ENCODE assay signal across 8 mouse cellular contexts in the genomic region with DNA sequence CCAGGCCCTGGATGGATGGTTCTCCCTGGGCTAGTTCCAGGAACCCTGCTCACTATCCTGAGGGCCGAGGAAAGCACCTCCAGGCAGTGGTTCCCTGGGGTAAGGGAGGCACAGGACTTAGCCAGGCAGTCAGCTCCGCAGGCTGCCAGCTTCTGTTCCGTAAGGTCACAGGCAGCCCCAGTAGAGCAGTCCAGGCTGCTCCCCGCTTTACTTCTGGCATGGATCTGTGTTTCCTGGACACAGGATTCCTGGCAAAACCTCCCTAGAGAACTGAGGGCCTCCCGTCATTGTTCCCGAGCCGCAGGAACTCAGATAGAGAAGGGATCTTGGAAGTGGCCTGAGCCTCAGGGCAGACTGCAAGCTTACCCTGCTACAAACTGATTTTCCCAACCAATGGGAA.
DNase-seq lines count a peak whose midpoint lies in the region; ATAC-seq lines count a peak whose summit lies in the region.

No protein-coding gene starts in this region.

- no peaks in the 10 kb centered on the region for H3K9me3 ChIP-seq in liver, embryonic 13.5 days (replicated peaks)
- no peaks in the 10 kb centered on the region for H3K9me3 ChIP-seq in liver, embryonic 12.5 days (replicated peaks)
- H3K9me3 ChIP-seq in heart, embryonic 12.5 days (replicated peaks): no peaks in the 10 kb centered on the region
- no peaks in the 10 kb centered on the region for H3K9me3 ChIP-seq in stomach, embryonic 14.5 days (ENCODE audit: control insufficient read depth, low read depth, low read length)

- peaks cover 25% of the 10 kb centered on the region for H3K4me1 ChIP-seq in liver, embryonic 13.5 days (replicated peaks)
- peaks cover 20% of the 10 kb centered on the region for H3K4me1 ChIP-seq in liver, embryonic 12.5 days
- peaks cover 42% of the 10 kb centered on the region for H3K4me1 ChIP-seq in heart, embryonic 12.5 days (replicated peaks)
- peaks cover 9% of the 10 kb centered on the region; the same call in 1 of the 2 replicates for H3K4me1 ChIP-seq in stomach, embryonic 14.5 days (ENCODE audit: control insufficient read depth, insufficient read depth, low read length)

- H3K36me3 ChIP-seq in liver, embryonic 13.5 days: no peaks in the 10 kb centered on the region
- H3K36me3 ChIP-seq in liver, embryonic 12.5 days: no peaks in the 10 kb centered on the region
- no peaks in the 10 kb centered on the region for H3K36me3 ChIP-seq in heart, embryonic 12.5 days
- no peaks in the 10 kb centered on the region for H3K36me3 ChIP-seq in stomach, embryonic 14.5 days (ENCODE audit: control insufficient read depth, insufficient read depth, low read length)

- DNase-seq in liver, embryonic 13.5 days: no peak
- peak; percentile 66 for DNase-seq in kidney, postnatal 14 days
- no peak for DNase-seq in natural killer cell, adult 2 months (ENCODE audit: low spot score in 2 of 2)
- DNase-seq in left cerebral cortex, adult 8-10 months (ENCODE audit: low spot score in 2 of 2): no peak

- no peak overlapping the region for H3K4me3 ChIP-seq in liver, embryonic 13.5 days (replicated peaks)
- no peak overlapping the region for H3K4me3 ChIP-seq in liver, embryonic 12.5 days
- no peak overlapping the region for H3K4me3 ChIP-seq in heart, embryonic 12.5 days
- no peak overlapping the region for H3K4me3 ChIP-seq in stomach, embryonic 14.5 days (ENCODE audit: low read depth, low read length)

- WGBS in liver, embryonic 13.5 days (ENCODE audit: insufficient replicate concordance): 59% methylated on average over 7 of the region's 7 CpGs
- WGBS in liver, embryonic 12.5 days (ENCODE audit: insufficient replicate concordance): 57% methylated on average over 7 of the region's 7 CpGs
- 41% methylated on average over 7 of the region's 7 CpGs for WGBS in heart, embryonic 12.5 days
- WGBS in stomach, embryonic 14.5 days: 62% methylated on average over 7 of the region's 7 CpGs

- no peaks in the 10 kb centered on the region for H3K27me3 ChIP-seq in liver, embryonic 13.5 days
- no peaks in the 10 kb centered on the region for H3K27me3 ChIP-seq in liver, embryonic 12.5 days (replicated peaks)
- no peaks in the 10 kb centered on the region for H3K27me3 ChIP-seq in heart, embryonic 12.5 days (replicated peaks)
- no peaks in the 10 kb centered on the region for H3K27me3 ChIP-seq in stomach, embryonic 14.5 days (ENCODE audit: control insufficient read depth, insufficient read depth, low read length)

- 0 out of 2 replicates have a peak overlapping the region, but pooled peaks have one; percentile 68 for H3K27ac ChIP-seq in liver, embryonic 13.5 days
- H3K27ac ChIP-seq in liver, embryonic 12.5 days: no peak overlapping the region
- H3K27ac ChIP-seq in heart, embryonic 12.5 days (ENCODE audit: poor library complexity, severe bottlenecking): peak overlapping the region; percentile 60
- H3K27ac ChIP-seq in stomach, embryonic 14.5 days (ENCODE audit: low read length): peak overlapping the region; percentile 63; the same call in 1 of the 2 replicates

- H3K9ac ChIP-seq in liver, embryonic 13.5 days: no peak overlapping the region
- H3K9ac ChIP-seq in liver, embryonic 12.5 days: no peak overlapping the region
- peak overlapping the region; percentile 54; the same call in 1 of the 2 replicates for H3K9ac ChIP-seq in heart, embryonic 12.5 days
- H3K9ac ChIP-seq in stomach, embryonic 14.5 days (replicated peaks; ENCODE audit: low read depth, low read length): no peak overlapping the region

- no peak for ATAC-seq in liver, embryonic 13.5 days (ENCODE audit: low read depth)
- ATAC-seq in liver, embryonic 12.5 days: no peak
- ATAC-seq in heart, embryonic 12.5 days (ENCODE audit: insufficient number of reproducible peaks, low FRiP score): peak; percentile 34
- no peak for ATAC-seq in stomach, embryonic 14.5 days (ENCODE audit: insufficient number of reproducible peaks, insufficient read depth, low FRiP score, low read depth)
- ATAC-seq in megakaryocyte, adult 5-6 weeks (ENCODE audit: poor library complexity, severe bottlenecking): no peak

- H3K4me2 ChIP-seq in liver, embryonic 13.5 days: no peak overlapping the region
- no peak overlapping the region for H3K4me2 ChIP-seq in liver, embryonic 12.5 days
- H3K4me2 ChIP-seq in heart, embryonic 12.5 days: no peak overlapping the region
- H3K4me2 ChIP-seq in stomach, embryonic 14.5 days (replicated peaks; ENCODE audit: low read depth, low read length): no peak overlapping the region
